Mouse (Mus musculus): ENCODE measurements around the gene Tbxas1. TPM values are rescaled to one million over a fixed set of nuclear protein-coding genes. Genes with fewer than 3 reads are reported as not detected.

The Tbxas1 gene
- polyA plus RNA-seq, 1 experiment: 1.2 TPM

- Histone ChIP-seq H3K27me3 (ENCODE audit: control insufficient read depth, insufficient read depth, low read length) (no peaks in the 10 kb centered on the region), H3K27ac (ENCODE audit: insufficient read depth, low read length) (no peak overlapping the region), H3K4me1 (ENCODE audit: control insufficient read depth, insufficient read depth, low read length) (no peaks in the 10 kb centered on the region), H3K4me3 (replicated peaks; ENCODE audit: insufficient read depth, low read depth, low read length) (no peak overlapping the region)
- TF ChIP-seq CTCF (IDR thresholded peaks at IDR 0.05; ENCODE audit: borderline replicate concordance, insufficient read depth, low read depth, low read length) (no peak), POLR2A (IDR thresholded peaks at IDR 0.05; ENCODE audit: borderline replicate concordance, insufficient read depth, low read length) (no peak)
- DNase-seq: no peak
- WGBS: 94% methylated on average over 4 of the region's 4 CpGs
These were observed 43.5 kb downstream of the Tbxas1 start for GRCm38 (mm10) chr6:38918728-38919127.

GRCm38 (mm10) chr6:38919135-38919740 lies 44.0 kb downstream of the Tbxas1 start:
- 89% methylated on average over 14 of the region's 14 CpGs for WGBS
- no peak overlapping the region for H3K27ac ChIP-seq (ENCODE audit: insufficient read depth, low read length)
- no peak for DNase-seq

GRCm38 (mm10) chr6:38920141-38920540 lies 44.9 kb downstream of the Tbxas1 start:
- H3K4me3 ChIP-seq (replicated peaks; ENCODE audit: insufficient read depth, low read depth, low read length): no peak overlapping the region
- no peaks in the 10 kb centered on the region for H3K27me3 ChIP-seq (ENCODE audit: control insufficient read depth, insufficient read depth, low read length)
- H3K27ac ChIP-seq (ENCODE audit: insufficient read depth, low read length): no peak overlapping the region
- WGBS: 93% methylated on average over 6 of the region's 6 CpGs
- no peak for DNase-seq
- no peak for TF ChIP-seq CTCF (IDR thresholded peaks at IDR 0.05; ENCODE audit: borderline replicate concordance, insufficient read depth, low read depth, low read length)
- no peak for TF ChIP-seq POLR2A (IDR thresholded peaks at IDR 0.05; ENCODE audit: borderline replicate concordance, insufficient read depth, low read length)
- no peaks in the 10 kb centered on the region for H3K4me1 ChIP-seq (ENCODE audit: control insufficient read depth, insufficient read depth, low read length)

More at GRCm38 (mm10) chr6:38919135-38919740, 44.0 kb downstream of the Tbxas1 start:
- no peaks in the 10 kb centered on the region for H3K4me1 ChIP-seq (ENCODE audit: control insufficient read depth, insufficient read depth, low read length)
- H3K4me3 ChIP-seq (replicated peaks; ENCODE audit: insufficient read depth, low read depth, low read length): no peak overlapping the region
- H3K27me3 ChIP-seq (ENCODE audit: control insufficient read depth, insufficient read depth, low read length): no peaks in the 10 kb centered on the region
- TF ChIP-seq CTCF (IDR thresholded peaks at IDR 0.05; ENCODE audit: borderline replicate concordance, insufficient read depth, low read depth, low read length) (no peak), POLR2A (IDR thresholded peaks at IDR 0.05; ENCODE audit: borderline replicate concordance, insufficient read depth, low read length) (no peak)

GRCm38 (mm10) chr6:38921095-38921809 lies 46.0 kb downstream of the Tbxas1 start:
- H3K27ac ChIP-seq (ENCODE audit: insufficient read depth, low read length): no peak overlapping the region
- DNase-seq: no peak
- 89% methylated on average over 17 of the region's 17 CpGs for WGBS
- no peak for TF ChIP-seq CTCF (IDR thresholded peaks at IDR 0.05; ENCODE audit: borderline replicate concordance, insufficient read depth, low read depth, low read length)
- TF ChIP-seq POLR2A (IDR thresholded peaks at IDR 0.05; ENCODE audit: borderline replicate concordance, insufficient read depth, low read length): no peak
- H3K4me1 ChIP-seq (ENCODE audit: control insufficient read depth, insufficient read depth, low read length): no peaks in the 10 kb centered on the region
- no peaks in the 10 kb centered on the region; the same call in 1 of the 2 replicates for H3K27me3 ChIP-seq (ENCODE audit: control insufficient read depth, insufficient read depth, low read length)
- no peak overlapping the region for H3K4me3 ChIP-seq (replicated peaks; ENCODE audit: insufficient read depth, low read depth, low read length)

- Histone ChIP-seq H3K4me3 (replicated peaks; ENCODE audit: insufficient read depth, low read depth, low read length) (no peak overlapping the region), H3K4me1 (ENCODE audit: control insufficient read depth, insufficient read depth, low read length) (no peaks in the 10 kb centered on the region), H3K27ac (ENCODE audit: insufficient read depth, low read length) (no peak overlapping the region), H3K27me3 (ENCODE audit: control insufficient read depth, insufficient read depth, low read length) (no peaks in the 10 kb centered on the region; the same call in 1 of the 2 replicates)
- DNase-seq: no peak
- TF ChIP-seq CTCF (IDR thresholded peaks at IDR 0.05; ENCODE audit: borderline replicate concordance, insufficient read depth, low read depth, low read length): no peak
- TF ChIP-seq POLR2A (IDR thresholded peaks at IDR 0.05; ENCODE audit: borderline replicate concordance, insufficient read depth, low read length): no peak
- WGBS: 98% methylated on average over 8 of the region's 8 CpGs
These were observed 46.6 kb downstream of the Tbxas1 start for GRCm38 (mm10) chr6:38921810-38922116.

GRCm38 (mm10) chr6:38922517-38922916 lies 47.3 kb downstream of the Tbxas1 start:
- WGBS: 13% methylated on average over 2 of the region's 2 CpGs
- no peak overlapping the region for H3K27ac ChIP-seq (ENCODE audit: insufficient read depth, low read length)
- DNase-seq: no peak

GRCm38 (mm10) chr6:38923450-38923849 lies 48.2 kb downstream of the Tbxas1 start:
- DNase-seq: no peak
- H3K27ac ChIP-seq (ENCODE audit: insufficient read depth, low read length): no peak overlapping the region
- no peaks in the 10 kb centered on the region for H3K4me1 ChIP-seq (ENCODE audit: control insufficient read depth, insufficient read depth, low read length)
- H3K27me3 ChIP-seq (ENCODE audit: control insufficient read depth, insufficient read depth, low read length): no peaks in the 10 kb centered on the region; the same call in 1 of the 2 replicates
- TF ChIP-seq POLR2A (IDR thresholded peaks at IDR 0.05; ENCODE audit: borderline replicate concordance, insufficient read depth, low read length): no peak
- no peak for TF ChIP-seq CTCF (IDR thresholded peaks at IDR 0.05; ENCODE audit: borderline replicate concordance, insufficient read depth, low read depth, low read length)
- 96% methylated on average over 4 of the region's 4 CpGs for WGBS
- H3K4me3 ChIP-seq (replicated peaks; ENCODE audit: insufficient read depth, low read depth, low read length): no peak overlapping the region

More at GRCm38 (mm10) chr6:38922517-38922916, 47.3 kb downstream of the Tbxas1 start:
- H3K4me3 ChIP-seq (replicated peaks; ENCODE audit: insufficient read depth, low read depth, low read length): no peak overlapping the region
- no peak for TF ChIP-seq POLR2A (IDR thresholded peaks at IDR 0.05; ENCODE audit: borderline replicate concordance, insufficient read depth, low read length)
- TF ChIP-seq CTCF (IDR thresholded peaks at IDR 0.05; ENCODE audit: borderline replicate concordance, insufficient read depth, low read depth, low read length): no peak
- H3K27me3 ChIP-seq (ENCODE audit: control insufficient read depth, insufficient read depth, low read length): no peaks in the 10 kb centered on the region; the same call in 1 of the 2 replicates
- no peaks in the 10 kb centered on the region for H3K4me1 ChIP-seq (ENCODE audit: control insufficient read depth, insufficient read depth, low read length)

Data from cerebellum, adult 2 months (tissue).